Mouse (Mus musculus): ENCODE data around the gene Exoc2. TPM values are rescaled to one million over a fixed set of nuclear protein-coding genes. Genes with fewer than 3 reads are reported as not detected.

Gene Exoc2
- polyA plus RNA-seq, 1 experiment from 2014 or later = 12.7 TPM

DNA sequence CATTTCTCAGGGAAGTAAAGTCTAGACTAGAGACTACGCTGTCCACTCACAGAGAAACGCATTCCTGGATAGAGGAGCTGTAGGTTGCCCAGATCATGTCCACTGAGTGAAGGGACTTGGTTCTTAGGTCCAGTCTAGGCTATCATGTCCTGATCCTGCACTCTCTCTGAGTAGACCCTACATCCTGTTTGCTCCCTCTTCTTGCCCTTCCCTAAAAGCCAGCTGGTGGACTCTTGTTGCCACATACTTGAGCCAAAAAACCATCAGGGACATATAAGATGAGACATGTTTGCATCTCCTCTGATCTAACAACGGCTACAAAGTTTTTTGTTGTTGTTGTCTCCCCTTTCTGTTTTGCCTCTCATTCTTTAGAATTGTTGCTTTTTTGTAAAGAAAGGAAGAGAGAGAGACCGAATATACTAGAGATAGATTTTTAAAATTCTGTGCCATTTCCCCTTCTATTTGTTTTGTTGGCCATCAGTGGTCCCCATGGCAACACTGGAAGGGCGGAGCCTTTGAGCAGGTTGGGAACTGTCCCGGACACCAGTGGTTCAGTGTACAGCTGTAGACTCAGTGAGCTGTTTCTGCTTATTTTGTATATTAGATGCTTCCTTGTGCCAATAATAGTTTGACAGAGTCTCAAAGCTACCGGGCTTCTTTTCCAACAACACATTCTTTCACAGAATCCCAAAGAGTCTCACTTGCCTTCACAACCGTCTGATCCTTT, 209.7 kb downstream of the Exoc2 start:
- Histone ChIP-seq H3K27me3 (ENCODE audit: control insufficient read depth, insufficient read depth, low read length) (no peaks in the 10 kb centered on the region), H3K9ac (ENCODE audit: low read length) (no peak overlapping the region), H3K4me1 (replicated peaks; ENCODE audit: control insufficient read depth, insufficient read depth) (no peaks in the 10 kb centered on the region), H3K36me3 (ENCODE audit: control insufficient read depth, insufficient read depth, low read length) (no peaks in the 10 kb centered on the region), H3K27ac (replicated peaks) (no peak overlapping the region), H3K9me3 (ENCODE audit: control insufficient read depth, low read length) (no peaks in the 10 kb centered on the region), H3K4me2 (replicated peaks; ENCODE audit: low read depth) (no peak overlapping the region), H3K4me3 (ENCODE audit: low read depth, low read length) (no peak overlapping the region)
- DNase-seq (ENCODE audit: low spot score) = no peak
- 61% methylated on average over 8 of the region's 8 CpGs for WGBS
- no peak for ATAC-seq (ENCODE audit: low FRiP score, low TSS enrichment)
- TF ChIP-seq EP300 (optimal IDR thresholded peaks at IDR 0.05) = no peak
- no peak for TF ChIP-seq CTCF (IDR thresholded peaks at IDR 0.05; ENCODE audit: low read depth)

Other genes starting within 250 kb of the Exoc2 start
- 0.04 and 0.05 TPM in 2 replicates for gene Irf4, start 224.9 kb downstream of the Exoc2 start, polyA plus RNA-seq (2015; fragmentation: Nextera tagmentation; extraction: Ambion mirVana)
- not detected in 2 replicates for gene Hus1b, start 26.3 kb downstream of the Exoc2 start, polyA plus RNA-seq (2015; fragmentation: Nextera tagmentation; extraction: Ambion mirVana)
- 0.07 TPM in 1 of 2 replicates, not detected in the other for gene Gm5447, start 111 bp upstream of the Exoc2 start, polyA plus RNA-seq (2015; fragmentation: Nextera tagmentation; extraction: Ambion mirVana)